Mouse (Mus musculus) brain, adult 2 months (tissue): ENCODE data around the gene Taf1.

Experiments used
- DNase-seq: peaks from one replicate; pipeline ENCODE4 v3.0.0; 2011; ENCODE audit warnings: low read depth, low spot score

The Taf1 gene

GRCm38 (mm10) chrX:101532347-101533221 is at the start of gene Taf1:
Gene Taf1, plus strand, starts transcription at chrX:101532734.
- DNase-seq, result peak; percentile 99

GRCm38 (mm10) chrX:101486487-101487152 is 45.9 kb upstream of the Taf1 start:
- DNase-seq, result peak; percentile 88

- peak; percentile 24 for DNase-seq
Observed at GRCm38 (mm10) chrX:101504636-101505035, 27.9 kb upstream of the Taf1 start.

GRCm38 (mm10) chrX:101515710-101516109 is 16.8 kb upstream of the Taf1 start:
- peak; percentile 47 for DNase-seq

GRCm38 (mm10) chrX:101518006-101518405 is 14.5 kb upstream of the Taf1 start:
- peak; percentile 24 for DNase-seq

GRCm38 (mm10) chrX:101522027-101522426 is 10.5 kb upstream of the Taf1 start:
- DNase-seq, result peak; percentile 4

- no peak for DNase-seq
Observed at GRCm38 (mm10) chrX:101527356-101527755, 5.2 kb upstream of the Taf1 start.

GRCm38 (mm10) chrX:101585455-101585854 is 52.9 kb downstream of the Taf1 start:
- no peak for DNase-seq

- no peak for DNase-seq
Observed at GRCm38 (mm10) chrX:101616183-101616582, 83.6 kb downstream of the Taf1 start.

- DNase-seq, result no peak
Observed at GRCm38 (mm10) chrX:101617889-101618288, 85.4 kb downstream of the Taf1 start.

GRCm38 (mm10) chrX:101620317-101620716 is 87.8 kb downstream of the Taf1 start:
- peak; percentile 10 for DNase-seq

- DNase-seq, result no peak
Observed at GRCm38 (mm10) chrX:101622539-101622938, 90.0 kb downstream of the Taf1 start.

- no peak for DNase-seq
Observed at GRCm38 (mm10) chrX:101636821-101637525, 104.4 kb downstream of the Taf1 start.

GRCm38 (mm10) chrX:101638856-101639255 is 106.3 kb downstream of the Taf1 start:
- DNase-seq, result no peak

GRCm38 (mm10) chrX:101639306-101639705 is 106.8 kb downstream of the Taf1 start:
- no peak for DNase-seq

GRCm38 (mm10) chrX:101639741-101640166 is 107.2 kb downstream of the Taf1 start, which contains the start of gene Ogt:
Gene Ogt, plus strand, starts transcription at chrX:101640060.
- DNase-seq, result peak; percentile 99

GRCm38 (mm10) chrX:101640194-101641160 is 107.9 kb downstream of the Taf1 start:
- DNase-seq, result peak; percentile 53

GRCm38 (mm10) chrX:101641161-101641530 is 108.6 kb downstream of the Taf1 start:
- DNase-seq, result no peak

GRCm38 (mm10) chrX:101642091-101642490 is 109.6 kb downstream of the Taf1 start:
- DNase-seq, result peak; percentile 51

GRCm38 (mm10) chrX:101645286-101645685 is 112.8 kb downstream of the Taf1 start:
- no peak for DNase-seq

GRCm38 (mm10) chrX:101646621-101647020 is 114.1 kb downstream of the Taf1 start:
- DNase-seq, result no peak
